Mouse (Mus musculus) megakaryocyte, embryonic 14.5 days (primary cell): Measurements from ENCODE around the gene Cabp2. TPM values are rescaled to one million over a fixed set of nuclear protein-coding genes. Genes with fewer than 3 reads are reported as not detected.
"Not testable (repeated sequence)": the region's sequence is repeated elsewhere in the genome, so short reads cannot be mapped to it uniquely, and the experiment has no call there.

Experiments
- H3K27me3 ChIP-seq: replicated peaks from 2 replicates; pipeline ENCODE3; 2012; ENCODE audit warnings: inconsistent platforms
- H3K36me3 ChIP-seq: replicated peaks from 2 replicates; pipeline ENCODE3; 2012; ENCODE audit warnings: low read length, inconsistent platforms, mixed read lengths
- H3K4me1 ChIP-seq: 2 replicates; pipeline ENCODE4 v1.6.1; 2012; ENCODE audit warnings: inconsistent platforms
- H3K4me3 ChIP-seq: replicated peaks from 2 replicates; pipeline ENCODE3; 2012; ENCODE audit warnings: moderate library complexity, mild to moderate bottlenecking, inconsistent platforms
- H3K9me3 ChIP-seq: 2 replicates; pipeline ENCODE4 v1.6.1; 2012; ENCODE audit warnings: inconsistent platforms
- FLI1 ChIP-seq: IDR thresholded peaks from 2 replicates; pipeline ENCODE4 v1.6.1; 2012; ENCODE audit warnings: low read length, inconsistent platforms, mixed read lengths
- GATA1 ChIP-seq: IDR thresholded peaks from 3 replicates; pipeline ENCODE4 v1.6.1; 2012; ENCODE audit warnings: mixed read lengths, low read length, inconsistent platforms, borderline replicate concordance
- polyA plus RNA-seq: library from polyadenylated mRNA; stranded (reverse); fragments of >175 nt; gene quantifications from 2 replicates; pipeline ENCODE4 v1.2.3, GENCODE M21; 2012; ENCODE audit warnings: low replicate concordance; ENCODE audit not compliant: insufficient read depth

Gene Cabp2
- polyA plus RNA-seq, 1 experiment: not detected

GRCm38 (mm10) chr19:4045966-4046865 is 35.2 kb upstream of the Cabp2 start, which contains the start of gene Gstp2:
Gstp2 (minus strand) TSS chr19:4046023.
- H3K9me3 ChIP-seq: peaks cover 3% of the 10 kb centered on the region; the same call in 1 of the 2 replicates
- peak within 1 kb of the TSS; percentile 56 for H3K4me3 ChIP-seq
- peaks cover 4% of the 10 kb centered on the region for H3K27me3 ChIP-seq
- no peaks in the 10 kb centered on the region for H3K36me3 ChIP-seq
- TF ChIP-seq GATA1 (no peak), FLI1 (no peak)
- peaks cover 57% of the 10 kb centered on the region for H3K4me1 ChIP-seq

- Histone ChIP-seq H3K4me3 (no peak overlapping the region), H3K4me1 (peaks cover 56% of the 10 kb centered on the region), H3K36me3 (no peaks in the 10 kb centered on the region), H3K27me3 (peaks cover 4% of the 10 kb centered on the region), H3K9me3 (peaks cover 4% of the 10 kb centered on the region; the same call in 1 of the 2 replicates)
- no peak for TF ChIP-seq GATA1
- no peak for TF ChIP-seq FLI1
Observed at GRCm38 (mm10) chr19:4046866-4047254, 34.5 kb upstream of the Cabp2 start.

DNA sequence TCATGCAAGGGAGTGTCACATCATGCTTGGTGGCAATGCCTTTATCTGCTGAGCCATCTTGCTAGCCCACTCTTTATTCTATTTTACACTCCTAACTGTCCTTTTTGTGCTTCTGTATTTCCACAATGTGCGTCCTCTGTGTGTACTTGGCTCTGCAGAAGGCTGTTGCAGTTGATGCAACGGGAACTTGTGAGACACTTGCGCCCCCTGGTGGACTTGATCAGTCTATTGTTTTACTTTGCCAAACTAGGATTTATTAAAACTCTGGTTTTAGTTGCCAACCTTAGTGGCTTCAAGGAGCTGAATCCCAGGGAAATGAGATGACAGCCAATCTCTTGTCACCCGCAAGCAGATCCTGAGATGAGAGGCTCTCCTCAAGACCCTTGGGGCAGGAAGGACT is 33.5 kb upstream of the Cabp2 start:
- Histone ChIP-seq H3K36me3 (no peaks in the 10 kb centered on the region), H3K4me1 (peaks cover 60% of the 10 kb centered on the region), H3K4me3 (no peak overlapping the region), H3K27me3 (peaks cover 7% of the 10 kb centered on the region), H3K9me3 (peaks cover 4% of the 10 kb centered on the region; the same call in 1 of the 2 replicates)
- TF ChIP-seq GATA1: no peak
- TF ChIP-seq FLI1: no peak

DNA sequence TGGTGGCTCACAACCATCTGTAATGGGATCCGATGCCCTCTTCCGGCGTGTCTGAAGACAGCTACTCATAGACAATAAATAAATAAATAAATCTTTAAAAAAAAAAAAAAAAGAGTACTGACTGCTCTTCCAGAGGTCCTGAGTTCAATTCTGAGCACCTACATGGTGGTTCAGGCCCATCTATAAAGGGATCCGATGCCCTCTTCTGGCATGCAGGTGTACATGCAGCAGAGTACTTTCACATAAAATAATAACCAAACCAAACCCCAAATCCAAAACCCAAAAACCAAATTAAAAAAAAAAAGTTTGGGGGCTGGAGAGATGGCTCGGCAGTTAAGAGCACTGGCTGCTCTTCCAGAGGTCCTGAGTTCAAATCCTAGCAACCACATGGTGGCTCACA is 32.3 kb upstream of the Cabp2 start:
- not testable (repeated sequence) for H3K4me3 ChIP-seq, H3K36me3 ChIP-seq, H3K9me3 ChIP-seq
- Histone ChIP-seq H3K4me1 (peaks cover 53% of the 10 kb centered on the region), H3K27me3 (peaks cover 12% of the 10 kb centered on the region)

DNA sequence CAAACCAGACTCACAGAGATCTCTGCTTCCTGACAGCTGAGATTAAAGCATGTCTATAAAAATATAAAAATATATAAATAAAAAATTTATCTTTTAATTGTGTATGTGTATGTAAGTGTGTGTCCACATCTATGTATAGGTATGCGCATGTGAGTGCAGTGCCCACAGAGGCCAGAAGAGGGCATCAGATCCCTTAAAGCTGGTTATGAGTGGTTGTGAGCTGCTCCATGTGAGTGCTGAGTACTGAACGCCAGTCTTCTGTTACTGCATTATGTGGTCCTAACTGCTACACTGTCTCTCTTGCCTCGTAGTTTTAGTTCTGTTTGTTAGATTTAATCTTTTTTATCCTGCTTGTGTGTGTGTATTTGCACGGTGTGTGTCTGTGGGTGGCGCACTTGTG is 30.4 kb upstream of the Cabp2 start:
- Histone ChIP-seq H3K9me3 (peaks cover 4% of the 10 kb centered on the region; the same call in 1 of the 2 replicates), H3K36me3 (no peaks in the 10 kb centered on the region), H3K4me3 (no peak overlapping the region), H3K4me1 (peaks cover 40% of the 10 kb centered on the region), H3K27me3 (peaks cover 29% of the 10 kb centered on the region)
- no peak for TF ChIP-seq FLI1
- no peak for TF ChIP-seq GATA1

DNA sequence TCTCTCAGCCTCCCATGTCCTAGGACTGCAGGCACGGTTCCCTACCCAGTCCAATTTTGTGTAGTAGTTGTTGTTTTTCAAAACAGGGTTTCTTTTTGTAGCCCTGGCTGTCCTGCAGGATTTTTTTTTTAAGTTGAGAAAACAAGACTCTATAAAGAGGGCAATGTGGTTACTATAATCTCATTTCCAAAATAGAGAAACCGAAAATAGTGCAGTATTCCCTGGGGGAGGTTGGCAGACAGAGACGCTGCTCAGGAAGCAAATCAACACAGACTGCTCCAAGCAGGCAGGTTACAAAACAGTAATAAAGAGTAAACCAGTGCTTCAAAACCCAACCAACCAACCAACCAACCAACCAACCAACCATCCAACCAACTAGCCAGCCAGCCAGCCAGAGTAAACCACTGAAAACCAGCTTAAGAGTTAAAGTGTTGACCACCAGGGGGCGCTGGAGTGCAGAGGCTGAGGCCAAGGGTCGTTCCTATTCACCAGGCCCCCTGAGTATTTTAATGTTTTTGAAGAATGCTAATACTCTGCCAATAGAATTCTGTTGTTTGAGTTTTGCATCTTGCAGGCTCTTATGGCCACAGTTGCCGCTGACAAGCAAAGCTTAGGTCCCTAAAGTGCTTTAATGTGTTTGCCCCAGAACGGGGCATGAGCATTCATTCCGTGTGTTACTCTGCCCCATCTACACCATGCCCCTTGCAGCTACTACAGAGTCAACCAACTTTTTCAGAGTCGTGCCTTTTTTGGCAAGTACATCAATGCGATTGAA is 29.4 kb upstream of the Cabp2 start:
- no peaks in the 10 kb centered on the region for H3K36me3 ChIP-seq
- H3K4me1 ChIP-seq: peaks cover 31% of the 10 kb centered on the region
- TF ChIP-seq GATA1 (no peak), FLI1 (no peak)
- no peak overlapping the region for H3K4me3 ChIP-seq
- peaks cover 4% of the 10 kb centered on the region; the same call in 1 of the 2 replicates for H3K9me3 ChIP-seq
- H3K27me3 ChIP-seq: peaks cover 38% of the 10 kb centered on the region

GRCm38 (mm10) chr19:4052516-4053030 is 28.8 kb upstream of the Cabp2 start:
- Histone ChIP-seq H3K27me3 (peaks cover 44% of the 10 kb centered on the region), H3K4me3 (no peak overlapping the region), H3K9me3 (peaks cover 4% of the 10 kb centered on the region; the same call in 1 of the 2 replicates), H3K4me1 (peaks cover 26% of the 10 kb centered on the region), H3K36me3 (no peaks in the 10 kb centered on the region)
- no peak for TF ChIP-seq GATA1
- TF ChIP-seq FLI1: no peak

GRCm38 (mm10) chr19:4054613-4055012 is 26.8 kb upstream of the Cabp2 start:
- H3K4me1 ChIP-seq: peaks cover 40% of the 10 kb centered on the region
- peaks cover 4% of the 10 kb centered on the region; the same call in 1 of the 2 replicates for H3K9me3 ChIP-seq
- TF ChIP-seq GATA1 (no peak), FLI1 (no peak)
- no peaks in the 10 kb centered on the region for H3K36me3 ChIP-seq
- peaks cover 62% of the 10 kb centered on the region for H3K27me3 ChIP-seq
- H3K4me3 ChIP-seq: no peak overlapping the region

- TF ChIP-seq FLI1 (no peak), GATA1 (no peak)
- Histone ChIP-seq H3K36me3 (no peaks in the 10 kb centered on the region), H3K9me3 (peaks cover 4% of the 10 kb centered on the region; the same call in 1 of the 2 replicates), H3K4me1 (peaks cover 38% of the 10 kb centered on the region), H3K27me3 (peaks cover 59% of the 10 kb centered on the region), H3K4me3 (no peak overlapping the region)
Observed at GRCm38 (mm10) chr19:4055216-4055946, 26.0 kb upstream of the Cabp2 start.
